Mouse (Mus musculus) Patski (cell line): ENCODE data around the gene Siva1. TPM values are rescaled to one million over a fixed set of nuclear protein-coding genes. Genes with fewer than 3 reads are reported as not detected.
A peak's percentile ranks its signal among the peaks of the same experiment; 100 is the strongest.

Source experiments
- ATAC-seq: fragments of 100-300 bp; one replicate; pipeline ENCODE4 v1.8.0; 2021
- CTCF ChIA-PET: fragments of 350-600 bp; sonication (Branson Sonifier 250); formaldehyde crosslinking; loops from one replicate; lab custom pipeline; 2022; ENCODE audit warnings: inconsistent platforms; lab: Charles Lee
- POLR2A ChIA-PET: fragments of 350-600 bp; sonication (Branson Sonifier 250); formaldehyde crosslinking; loops from one replicate; lab custom pipeline; 2022; ENCODE audit warnings: antibody characterized with exemption, inconsistent platforms; lab: Charles Lee
- DNase-seq: peaks from one replicate; pipeline ENCODE4 v3.0.0-alpha.2; 2011; ENCODE audit warnings: low read depth, low spot score
- H3K27me3 ChIP-seq: fragments of 371-371 bp; one replicate; pipeline ENCODE4 v1.5.1; 2021
- CTCF ChIP-seq: fragments of 100-300 bp; IDR thresholded peaks from one replicate; pipeline ENCODE4 v1.5.1; 2021
- in situ Hi-C: fragments of 300-500 bp; cut with MboI; formaldehyde crosslinking; loops from 3 replicates; pipeline ENCODE4 v1.11.1; 2018; ENCODE audit warnings: low pct_unique_long_range_greater_than_20kb, mixed read lengths
- polyA plus RNA-seq: library from polyadenylated mRNA; unstranded; gene quantifications from one replicate; pipeline ENCODE4 v1.2.3, GENCODE M21; 2021

Siva1 gene
- polyA plus RNA-seq, 1 experiment from 2014 or later: 36.0 TPM

- no peaks in the 10 kb centered on the region for H3K27me3 ChIP-seq
- ChIA-PET CTCF (no interaction called here), POLR2A (no interaction called here)
- TF ChIP-seq CTCF: no peak
- ATAC-seq (peak; percentile 23), DNase-seq (no peak)
- in situ Hi-C loops: loop anchor here (5.0 kb wide), 1 partner anchor 54 kb away; no protein-coding TSS in a partner anchor
These were observed 8.8 kb downstream of the Siva1 start for GRCm38 (mm10) chr12:112653157-112653824.

DNA sequence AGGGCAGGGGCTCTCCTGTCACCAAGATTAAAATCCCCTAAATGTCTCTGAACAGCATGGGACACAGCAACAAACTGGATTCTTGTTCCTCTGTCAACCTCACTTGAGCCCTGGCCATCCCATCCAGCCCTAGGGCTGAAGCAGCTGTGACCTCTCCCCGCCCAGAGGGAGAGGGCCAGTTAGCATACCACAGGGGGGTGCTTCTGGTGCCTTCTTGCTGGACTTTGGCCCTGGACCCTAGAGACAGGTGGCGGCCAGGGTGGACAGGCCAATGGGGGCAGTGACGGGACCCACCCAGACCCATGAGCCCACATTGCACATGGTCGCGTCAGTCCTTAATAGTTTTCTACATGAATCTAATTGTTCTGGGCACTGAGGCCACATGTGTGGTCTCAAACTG lies 9.6 kb downstream of the Siva1 start:
- ChIA-PET CTCF (no interaction called here), POLR2A (no interaction called here)
- no peaks in the 10 kb centered on the region for H3K27me3 ChIP-seq
- DNase-seq: no peak
- in situ Hi-C loops: loop anchor here (5.0 kb wide), 1 partner anchor 53 kb away; no protein-coding TSS in a partner anchor
- no peak for TF ChIP-seq CTCF
- no peak for ATAC-seq

- ChIA-PET CTCF (interaction anchor here (1.4 kb wide), 1 partner anchor 16 kb away, joined by 3 read pairs; the partner anchor contains the start of gene Akt1), POLR2A (no interaction called here)
- DNase-seq (no peak), ATAC-seq (no peak)
- no peaks in the 10 kb centered on the region for H3K27me3 ChIP-seq
- in situ Hi-C loops: no loop called here
- TF ChIP-seq CTCF: no peak
These were observed 14.1 kb downstream of the Siva1 start for GRCm38 (mm10) chr12:112658619-112659018.

DNA sequence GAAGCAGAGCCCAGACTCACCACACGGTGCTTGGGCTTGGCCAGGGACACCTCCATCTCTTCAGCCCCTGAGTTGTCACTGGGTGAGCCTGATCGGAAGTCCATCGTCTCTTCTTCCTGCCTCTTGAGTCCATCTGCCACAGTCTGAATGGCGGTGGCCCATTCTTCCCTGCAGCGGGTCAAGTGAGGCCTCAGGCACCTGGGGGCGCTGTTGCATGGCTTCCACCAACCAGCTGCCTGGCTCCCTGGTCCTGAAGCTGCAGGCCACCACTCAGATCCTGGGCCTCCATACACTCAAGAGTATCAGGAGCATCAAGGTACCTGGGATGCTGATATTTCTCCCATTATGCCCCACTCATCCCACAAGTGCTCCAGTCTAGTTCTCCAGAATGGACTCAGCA lies 14.6 kb downstream of the Siva1 start:
- in situ Hi-C loops: no loop called here
- ATAC-seq (no peak), DNase-seq (no peak)
- no peaks in the 10 kb centered on the region for H3K27me3 ChIP-seq
- ChIA-PET POLR2A (no interaction called here), CTCF (interaction anchor here (1.4 kb wide), 1 partner anchor 15 kb away, joined by 3 read pairs; the partner anchor contains the start of gene Akt1)
- TF ChIP-seq CTCF: no peak

DNA sequence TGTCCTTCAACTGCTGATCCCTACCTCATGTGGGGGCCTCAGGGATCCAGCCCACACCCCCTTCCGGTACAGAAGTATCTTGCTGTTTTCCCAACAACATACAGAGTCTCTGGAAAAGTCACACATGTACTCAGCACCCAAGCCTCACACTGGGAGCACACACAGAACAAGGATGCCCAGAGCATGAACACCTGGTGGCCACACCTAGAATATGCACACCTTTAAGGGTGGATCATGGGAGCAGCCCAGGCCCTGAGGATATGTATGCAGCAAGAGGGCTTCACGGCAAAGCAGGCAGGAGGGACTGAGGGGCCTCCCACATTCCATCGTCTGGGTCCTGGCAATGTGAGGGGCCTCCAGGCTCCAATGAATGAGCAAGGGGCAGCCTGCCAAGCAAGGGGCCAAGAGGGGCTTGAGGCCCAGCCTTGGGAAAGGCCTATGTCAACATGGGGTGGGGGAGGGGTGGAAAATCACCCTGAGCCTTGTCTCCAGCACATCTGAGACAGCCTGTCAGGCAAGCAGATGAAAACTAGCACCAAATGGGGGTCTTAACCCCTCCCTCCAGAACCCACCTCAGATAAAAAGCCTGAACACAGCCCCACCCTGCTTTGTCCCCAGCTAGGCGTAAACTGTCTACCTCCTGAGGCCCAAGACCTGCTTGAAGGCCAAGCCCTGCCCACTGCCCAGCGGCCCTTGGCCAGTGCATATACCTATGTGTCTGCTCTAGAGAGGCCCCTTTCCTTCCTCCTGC lies 16.3 kb downstream of the Siva1 start:
- TF ChIP-seq CTCF: no peak
- DNase-seq: no peak
- no peaks in the 10 kb centered on the region for H3K27me3 ChIP-seq
- ChIA-PET POLR2A (no interaction called here), CTCF (no interaction called here)
- in situ Hi-C loops: no loop called here
- ATAC-seq: no peak

DNA sequence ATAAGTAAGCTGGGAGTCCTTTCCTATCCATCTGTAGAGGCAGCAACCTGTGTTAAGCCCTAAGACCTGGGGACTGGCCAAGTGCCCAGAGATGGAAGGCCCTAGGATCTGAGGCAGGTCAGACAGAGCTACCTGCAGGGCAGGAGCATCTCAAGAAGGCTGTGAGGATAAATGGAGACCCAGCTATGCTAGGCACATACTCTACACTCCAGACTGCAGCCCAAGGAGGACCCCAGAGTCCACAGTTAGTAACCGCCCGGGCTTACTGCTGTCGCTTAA lies 16.8 kb downstream of the Siva1 start:
- in situ Hi-C loops: no loop called here
- TF ChIP-seq CTCF: no peak
- H3K27me3 ChIP-seq: no peaks in the 10 kb centered on the region
- ChIA-PET CTCF (no interaction called here), POLR2A (no interaction called here)
- ATAC-seq (no peak), DNase-seq (no peak)

GRCm38 (mm10) chr12:112661851-112662250 lies 17.4 kb downstream of the Siva1 start:
- in situ Hi-C loops: no loop called here
- DNase-seq: no peak
- H3K27me3 ChIP-seq: no peaks in the 10 kb centered on the region
- TF ChIP-seq CTCF: no peak
- CTCF ChIA-PET: no interaction called here
- no peak for ATAC-seq
- POLR2A ChIA-PET: no interaction called here

- ATAC-seq: no peak
- no peak for TF ChIP-seq CTCF
- POLR2A ChIA-PET: no interaction called here
These were observed 18.8 kb downstream of the Siva1 start for GRCm38 (mm10) chr12:112663303-112663702.

DNA sequence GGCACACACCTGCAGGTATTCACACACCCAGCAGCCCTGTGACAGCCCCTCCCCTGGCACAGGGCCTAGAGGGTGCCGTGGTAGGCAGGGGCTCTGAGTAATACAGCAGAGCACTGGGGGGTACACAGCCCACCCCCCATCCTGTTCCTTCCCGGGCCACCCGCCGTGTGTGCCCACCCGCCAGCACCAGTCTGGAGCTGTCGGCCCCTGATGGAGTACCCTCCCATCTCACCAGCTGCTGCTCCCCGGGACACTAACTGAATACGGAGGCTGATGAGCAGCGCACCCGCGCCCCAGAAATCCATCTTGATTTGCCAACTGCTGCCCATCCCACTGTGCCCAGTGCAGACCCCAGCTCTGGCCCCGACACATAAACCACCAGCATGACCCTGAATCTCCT lies 19.2 kb downstream of the Siva1 start:
- TF ChIP-seq CTCF: no peak
- ATAC-seq: no peak
- ChIA-PET CTCF (interaction anchor here (1.0 kb wide), 1 partner anchor 9 kb away, joined by 4 read pairs; no protein-coding TSS in a partner anchor), POLR2A (no interaction called here)
- H3K27me3 ChIP-seq: no peaks in the 10 kb centered on the region
- no peak for DNase-seq
- in situ Hi-C loops: no loop called here

More at GRCm38 (mm10) chr12:112663303-112663702, 18.8 kb downstream of the Siva1 start:
- DNase-seq: no peak
- in situ Hi-C loops: no loop called here
- no peaks in the 10 kb centered on the region for H3K27me3 ChIP-seq
- CTCF ChIA-PET: interaction anchor here (1.0 kb wide), 1 partner anchor 9 kb away, joined by 4 read pairs; no protein-coding TSS in a partner anchor

DNA sequence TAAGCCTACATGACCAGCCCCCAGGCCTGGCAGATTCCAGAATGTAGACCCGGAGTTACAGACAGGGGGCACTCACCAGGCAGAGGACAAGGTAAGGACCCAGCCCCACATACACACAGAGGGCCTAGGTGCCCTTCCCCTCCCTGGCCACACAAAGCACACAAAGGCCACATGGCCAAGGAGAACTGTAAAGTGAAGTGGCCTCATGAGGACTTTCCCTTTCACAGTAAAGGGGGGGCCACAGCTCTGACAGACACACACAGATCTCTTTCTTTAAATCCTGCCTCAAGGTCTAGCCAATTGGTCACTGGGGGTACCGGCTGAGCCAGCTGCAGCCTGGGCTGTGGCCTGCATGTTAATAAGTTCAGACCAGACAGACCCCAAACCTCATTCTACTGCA lies 19.6 kb downstream of the Siva1 start:
- ChIA-PET POLR2A (no interaction called here), CTCF (interaction anchor here (1.0 kb wide), 1 partner anchor 8 kb away, joined by 4 read pairs; no protein-coding TSS in a partner anchor)
- DNase-seq (no peak), ATAC-seq (no peak)
- no peaks in the 10 kb centered on the region for H3K27me3 ChIP-seq
- TF ChIP-seq CTCF: no peak
- in situ Hi-C loops: no loop called here

- TF ChIP-seq CTCF: no peak
- ChIA-PET CTCF (interaction anchor here (1.0 kb wide), 1 partner anchor 10 kb away, joined by 3 read pairs; the partner anchor contains the start of gene Akt1), POLR2A (no interaction called here)
- in situ Hi-C loops: no loop called here
- no peak for ATAC-seq
- no peaks in the 10 kb centered on the region for H3K27me3 ChIP-seq
- DNase-seq: no peak
These were observed 20.2 kb downstream of the Siva1 start for GRCm38 (mm10) chr12:112664656-112665055.
